Mouse (Mus musculus) testis, adult 2 months (tissue): ENCODE measurements around the gene Gsg1. TPM values are rescaled to one million over a fixed set of nuclear protein-coding genes. Genes with fewer than 3 reads are reported as not detected.

Experiments used
- H3K27ac ChIP-seq: fragments of 200-500 bp; 2 replicates; pipeline ENCODE4 v1.5.1; 2012; ENCODE audit warnings: low read depth, low read length; ENCODE audit not compliant: control insufficient read depth, insufficient read depth
- H3K27me3 ChIP-seq: fragments of 200-500 bp; 2 replicates; pipeline ENCODE4 v1.6.1; 2012; ENCODE audit warnings: mild to moderate bottlenecking, low read length, moderate library complexity; ENCODE audit not compliant: control insufficient read depth, insufficient read depth
- H3K36me3 ChIP-seq: fragments of 200-500 bp; 2 replicates; pipeline ENCODE4 v1.6.1; 2012; ENCODE audit warnings: mild to moderate bottlenecking, low read length; ENCODE audit not compliant: control insufficient read depth, insufficient read depth
- H3K4me1 ChIP-seq: fragments of 200-500 bp; 2 replicates; pipeline ENCODE4 v1.6.1; 2012; ENCODE audit warnings: low read length; ENCODE audit not compliant: control insufficient read depth, insufficient read depth
- H3K4me3 ChIP-seq: fragments of 200-500 bp; 2 replicates; pipeline ENCODE4 v1.5.1; 2012; ENCODE audit warnings: low read depth, mild to moderate bottlenecking, low read length, moderate library complexity, mixed read lengths; ENCODE audit not compliant: control insufficient read depth
- CTCF ChIP-seq: fragments of 200-500 bp; IDR thresholded peaks from 2 replicates; pipeline ENCODE4 v1.5.1; 2012; ENCODE audit warnings: low read depth, mild to moderate bottlenecking, inconsistent platforms, low read length, moderate library complexity; ENCODE audit not compliant: control insufficient read depth, insufficient read depth, insufficient replicate concordance
- POLR2A ChIP-seq: fragments of 200-500 bp; IDR thresholded peaks from 2 replicates; pipeline ENCODE4 v1.6.1; 2012; ENCODE audit warnings: low read depth, mild to moderate bottlenecking, inconsistent platforms, low read length, moderate library complexity; ENCODE audit not compliant: control insufficient read depth
- polyA plus RNA-seq: library from polyadenylated mRNA; depleted of rRNA; stranded (reverse); fragments of >200 nt; gene quantifications from 2 replicates; pipeline ENCODE4 v1.2.3, GENCODE M21; 2012

Gene Gsg1
- polyA plus RNA-seq, 1 experiment = 4,178 TPM

DNA sequence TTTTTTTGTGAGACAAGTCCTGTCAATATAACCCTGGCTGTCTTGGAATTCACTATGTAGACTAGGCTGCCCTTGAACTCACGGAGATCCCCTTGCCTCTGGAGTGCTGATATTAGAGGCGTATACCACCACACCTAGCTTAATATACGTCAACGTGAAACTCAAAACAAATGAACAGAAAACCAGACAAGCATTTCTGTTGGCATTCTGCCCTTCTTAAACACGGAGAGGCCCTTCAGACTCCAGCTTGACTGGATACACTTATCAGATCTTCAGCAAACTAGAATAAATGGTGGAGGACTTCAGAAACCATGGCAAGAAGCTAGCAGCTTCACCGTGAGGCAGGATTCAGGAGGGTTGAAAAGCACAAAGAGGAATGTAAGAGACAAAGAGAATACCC, 40.0 kb upstream of the Gsg1 start:
- H3K27me3 ChIP-seq = no peaks in the 10 kb centered on the region
- peaks cover 7% of the 10 kb centered on the region; the same call in 1 of the 2 replicates for H3K4me1 ChIP-seq
- no peak overlapping the region for H3K4me3 ChIP-seq
- H3K36me3 ChIP-seq = no peaks in the 10 kb centered on the region
- TF ChIP-seq CTCF (no peak), POLR2A (no peak)
- no peak overlapping the region for H3K27ac ChIP-seq

DNA sequence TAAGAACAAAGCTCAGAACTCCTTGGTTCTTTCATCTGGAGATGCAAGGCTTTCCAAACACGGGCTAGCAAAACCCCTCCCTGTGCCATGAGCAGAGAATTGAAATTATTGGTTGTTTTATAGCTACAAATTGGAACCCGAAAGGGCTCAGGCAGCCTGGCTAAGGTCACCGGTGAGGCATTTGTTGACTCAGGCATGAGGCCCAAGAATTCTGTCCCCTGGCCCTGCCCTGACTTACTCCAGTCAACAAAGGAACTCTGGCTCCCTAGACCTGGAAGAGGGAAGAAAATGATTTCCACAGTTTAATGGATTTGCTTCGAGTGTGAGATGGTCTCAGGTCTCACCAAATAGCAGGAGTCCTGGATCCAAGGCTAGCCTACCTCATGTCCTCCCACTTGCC, 38.2 kb upstream of the Gsg1 start:
- peaks cover 7% of the 10 kb centered on the region; the same call in 1 of the 2 replicates for H3K4me1 ChIP-seq
- no peaks in the 10 kb centered on the region for H3K27me3 ChIP-seq
- no peaks in the 10 kb centered on the region for H3K36me3 ChIP-seq
- H3K4me3 ChIP-seq = no peak overlapping the region
- TF ChIP-seq POLR2A (no peak), CTCF (no peak)
- no peak overlapping the region for H3K27ac ChIP-seq

DNA sequence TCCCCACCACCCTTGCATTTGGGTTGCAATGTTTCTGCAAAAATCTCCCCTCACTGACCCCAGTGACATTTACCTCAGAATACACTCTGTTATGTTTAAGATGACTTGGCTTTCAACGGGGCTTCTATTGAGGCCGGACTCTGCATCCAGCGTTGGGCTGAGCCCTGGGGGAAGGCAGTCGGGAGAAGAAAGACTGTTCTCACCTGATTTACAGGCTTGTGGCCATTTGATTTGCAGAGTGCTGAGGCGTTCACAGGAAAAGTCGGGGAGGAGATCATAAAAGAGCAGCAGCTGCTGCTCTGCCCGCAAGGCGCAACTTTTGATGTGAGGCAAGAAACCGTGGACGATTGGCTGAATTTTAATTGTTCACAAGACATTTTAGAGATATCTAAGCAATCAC, 25.7 kb upstream of the Gsg1 start:
- TF ChIP-seq POLR2A = no peak
- no peak for TF ChIP-seq CTCF
- Histone ChIP-seq H3K27me3 (no peaks in the 10 kb centered on the region), H3K27ac (no peak overlapping the region), H3K36me3 (no peaks in the 10 kb centered on the region), H3K4me1 (no peaks in the 10 kb centered on the region), H3K4me3 (no peak overlapping the region)

DNA sequence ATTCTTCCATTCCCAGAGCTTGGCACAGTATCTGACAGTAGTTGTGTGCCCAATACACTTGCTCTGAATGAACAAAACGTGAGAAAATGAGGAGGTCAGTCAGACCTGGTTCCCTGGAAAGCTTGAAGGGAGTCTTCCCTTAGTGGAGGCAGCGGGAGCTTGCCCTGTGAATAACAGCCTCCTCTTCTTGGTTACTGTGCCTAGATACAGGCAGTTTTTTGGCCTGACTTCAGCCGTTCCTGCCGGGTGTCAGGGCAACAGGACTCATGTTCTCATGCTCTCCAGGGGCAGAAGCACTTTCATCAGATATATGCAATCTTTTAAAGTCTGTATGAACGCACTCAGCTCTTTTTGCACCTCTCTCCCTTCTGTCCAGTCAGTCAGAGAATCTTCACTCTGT, 25.1 kb upstream of the Gsg1 start:
- H3K27ac ChIP-seq = no peak overlapping the region
- no peaks in the 10 kb centered on the region for H3K27me3 ChIP-seq
- H3K4me3 ChIP-seq = no peak overlapping the region
- H3K4me1 ChIP-seq = no peaks in the 10 kb centered on the region
- TF ChIP-seq POLR2A (no peak), CTCF (no peak)
- no peaks in the 10 kb centered on the region for H3K36me3 ChIP-seq

DNA sequence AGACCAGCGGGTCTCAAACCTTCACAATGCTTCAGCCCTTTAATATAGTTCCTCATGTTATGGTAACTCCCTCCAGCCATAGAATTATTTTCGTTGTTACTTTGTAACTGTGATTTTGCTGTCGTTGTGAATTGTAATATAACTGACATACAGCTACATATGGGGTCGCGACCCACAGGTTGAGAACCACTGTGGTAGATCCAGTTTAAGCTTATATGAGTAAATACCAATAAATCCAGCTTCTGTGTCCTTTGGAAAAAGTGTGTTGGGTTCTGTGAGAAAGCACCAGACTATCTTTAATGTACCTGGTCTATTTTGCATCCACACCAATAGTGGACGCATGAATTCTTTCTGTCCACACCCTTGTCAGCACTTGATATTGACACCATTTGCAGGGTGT, 24.2 kb upstream of the Gsg1 start:
- TF ChIP-seq CTCF = no peak
- no peak for TF ChIP-seq POLR2A
- H3K4me3 ChIP-seq = no peak overlapping the region
- no peaks in the 10 kb centered on the region for H3K4me1 ChIP-seq
- H3K27ac ChIP-seq = no peak overlapping the region
- H3K36me3 ChIP-seq = no peaks in the 10 kb centered on the region
- no peaks in the 10 kb centered on the region for H3K27me3 ChIP-seq

DNA sequence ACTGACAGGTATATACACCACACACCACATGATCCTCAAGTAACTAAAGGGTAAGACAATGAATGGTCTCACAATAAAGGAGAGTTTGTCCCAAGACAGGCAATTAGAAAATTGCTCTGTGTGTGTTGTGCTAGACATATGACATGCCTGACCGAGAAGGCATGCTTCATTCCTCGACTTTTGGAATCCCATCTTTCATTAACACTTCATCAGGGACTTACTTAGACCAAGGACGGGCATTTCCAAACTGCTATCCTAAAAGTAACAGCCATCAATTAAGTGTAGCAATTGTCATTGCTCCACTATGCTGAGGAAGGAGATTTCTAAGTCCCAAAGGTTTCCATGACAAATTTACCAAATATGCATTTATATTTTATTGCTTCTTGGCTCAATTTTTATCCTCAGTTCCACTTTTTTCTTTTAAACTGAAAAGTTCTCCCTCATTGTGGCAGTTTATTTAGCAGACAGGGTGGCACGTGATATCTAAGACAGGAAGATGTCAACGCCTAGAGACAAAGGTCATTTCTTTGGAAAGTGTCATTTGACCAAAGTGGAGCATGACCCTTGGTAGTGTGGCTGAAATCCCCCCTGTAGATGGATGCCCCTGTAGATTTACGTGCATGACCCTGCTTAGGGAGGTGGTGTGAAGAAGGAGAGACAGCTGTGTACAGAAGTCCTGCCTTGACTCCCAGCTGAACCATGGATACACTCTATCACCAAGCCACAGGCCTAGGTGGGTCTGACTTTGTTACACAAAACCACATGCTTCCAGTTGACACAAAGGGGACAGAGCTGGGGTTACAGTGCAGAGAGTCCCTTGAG, 22.5 kb upstream of the Gsg1 start:
- Histone ChIP-seq H3K36me3 (no peaks in the 10 kb centered on the region), H3K27ac (no peak overlapping the region), H3K4me3 (no peak overlapping the region), H3K27me3 (no peaks in the 10 kb centered on the region), H3K4me1 (no peaks in the 10 kb centered on the region)
- no peak for TF ChIP-seq CTCF
- TF ChIP-seq POLR2A = no peak

DNA sequence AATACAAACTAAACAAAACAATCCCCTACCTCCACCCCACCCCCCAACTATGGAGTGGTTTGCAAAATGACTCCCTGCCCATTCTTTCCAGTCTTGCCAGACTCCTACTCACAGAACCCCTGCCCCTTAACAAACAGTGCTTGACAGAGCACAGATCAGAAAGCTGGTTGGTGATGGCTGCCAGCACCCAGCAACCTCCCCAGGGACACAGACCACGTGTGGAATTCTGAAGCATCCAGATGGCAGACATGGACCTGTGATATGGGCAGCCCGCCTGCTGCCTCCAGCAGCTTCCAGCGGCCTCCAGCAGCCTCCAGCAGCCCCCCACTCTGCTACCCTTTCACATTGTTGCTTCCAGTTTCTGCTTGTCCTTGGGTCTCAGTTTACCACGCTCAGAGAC, 21.1 kb upstream of the Gsg1 start:
- no peaks in the 10 kb centered on the region for H3K27me3 ChIP-seq
- H3K27ac ChIP-seq = no peak overlapping the region
- H3K4me3 ChIP-seq = no peak overlapping the region
- H3K4me1 ChIP-seq = no peaks in the 10 kb centered on the region
- no peaks in the 10 kb centered on the region for H3K36me3 ChIP-seq
- TF ChIP-seq CTCF (no peak), POLR2A (no peak)
